ENCODE assay signal across 10 mouse cellular contexts in the genomic region with DNA sequence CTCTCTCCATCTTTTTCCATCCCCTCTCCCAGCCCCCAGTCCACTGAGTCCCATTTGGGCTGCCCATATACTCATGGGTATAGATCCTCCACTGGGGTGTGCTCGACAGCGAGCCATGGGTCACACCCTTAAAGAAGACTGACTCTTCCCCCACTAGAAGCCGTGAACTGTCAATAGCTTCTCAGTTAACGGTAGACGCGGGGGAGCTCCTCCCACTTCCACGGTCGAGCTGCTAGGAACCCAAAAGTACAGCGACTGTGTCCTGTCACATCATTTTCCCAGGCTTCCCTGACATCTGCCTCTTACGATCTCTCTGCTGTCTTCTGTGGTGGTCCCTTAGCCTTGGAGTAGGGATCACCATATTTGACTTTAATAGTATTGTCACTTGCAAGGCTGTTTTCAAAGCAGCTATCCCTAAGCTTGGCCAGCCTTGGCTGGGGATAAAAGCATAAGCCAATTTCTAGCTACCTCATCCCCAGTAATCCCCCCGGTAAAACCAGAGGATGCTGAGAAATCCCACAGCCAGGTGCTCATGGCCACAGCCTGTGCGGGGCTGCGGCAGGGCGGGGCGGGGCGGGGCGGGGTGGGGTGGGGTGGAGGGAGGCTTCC.
DNase-seq lines count a peak whose midpoint lies in the region; ATAC-seq and TF ChIP-seq lines count a peak whose summit lies in the region.
"Had no signal": no experiment of that assay in that cellular context is flagged by ENCODE, and none has a peak within 500 bp of the region (broad histone marks: within the 10 kb centered on the region; RNA-seq: fewer than 3 reads in every experiment).

No protein-coding gene starts in this region.

- DNase-seq in intestine, embryonic 14.5 days (ENCODE audit: low spot score): no peak
- DNase-seq in ES-E14 (ENCODE audit: low read depth, low spot score): no peak
- no peak for DNase-seq in layer of hippocampus, adult 9-11 months
- no peak for DNase-seq in left cerebral cortex, adult 2 months (ENCODE audit: extremely low spot score in 1 of 2, low spot score in 2 of 2)
- no peak for DNase-seq in cerebellum, adult 11 months
- DNase-seq: cerebellum, adult 18-20 months; gastrocnemius, adult 2 months had no signal

- intact Hi-C loops in left cerebral cortex, adult 2 months (cut with DNase I): no loop called here

- peak overlapping the region; percentile 26 for H3K4me2 ChIP-seq in intestine, embryonic 14.5 days (ENCODE audit: low read length)
- no peak overlapping the region for H3K4me2 ChIP-seq in intestine, embryonic 16.5 days (ENCODE audit: low read depth, low read length)
- H3K4me2 ChIP-seq in hindbrain, embryonic 16.5 days (ENCODE audit: low read length): peak overlapping the region; percentile 31

- H3K9ac ChIP-seq in intestine, embryonic 14.5 days (ENCODE audit: low read length): no peak overlapping the region
- no peak overlapping the region for H3K9ac ChIP-seq in intestine, embryonic 16.5 days (ENCODE audit: low read depth, low read length)
- H3K9ac ChIP-seq in ES-E14 (ENCODE audit: insufficient read depth, low read depth, low read length, poor library complexity, severe bottlenecking): no peak overlapping the region
- H3K9ac ChIP-seq in hindbrain, embryonic 16.5 days (ENCODE audit: low read depth, low read length): no peak overlapping the region

- in situ Hi-C loops in ES-E14 (cut with MboI; ENCODE audit: low sequenced_read_pairs in 2 of 2, unreplicated experiment in 2 of 2): no loop called here

- H3K27me3 ChIP-seq in intestine, embryonic 14.5 days (replicated peaks; ENCODE audit: control insufficient read depth, insufficient read depth, low read length): no peaks in the 10 kb centered on the region
- no peaks in the 10 kb centered on the region for H3K27me3 ChIP-seq in intestine, embryonic 16.5 days (replicated peaks; ENCODE audit: control insufficient read depth, insufficient read depth, low read length)
- no peaks in the 10 kb centered on the region for H3K27me3 ChIP-seq in hindbrain, embryonic 16.5 days (replicated peaks; ENCODE audit: control insufficient read depth, insufficient read depth, low read length)

- no peaks in the 10 kb centered on the region for H3K9me3 ChIP-seq in intestine, embryonic 14.5 days (ENCODE audit: control insufficient read depth, low read length)
- no peaks in the 10 kb centered on the region for H3K9me3 ChIP-seq in intestine, embryonic 16.5 days (ENCODE audit: control insufficient read depth, low read length)
- H3K9me3 ChIP-seq in ES-E14 (ENCODE audit: control insufficient read depth, insufficient read depth, low read depth, low read length): no peaks in the 10 kb centered on the region
- H3K9me3 ChIP-seq in hindbrain, embryonic 16.5 days (ENCODE audit: control insufficient read depth, low read length): no peaks in the 10 kb centered on the region

- H3K4me3 ChIP-seq in intestine, embryonic 14.5 days (ENCODE audit: low read depth, low read length): no peak overlapping the region
- H3K4me3 ChIP-seq in intestine, embryonic 16.5 days (ENCODE audit: low read length): no peak overlapping the region
- peak overlapping the region; percentile 26 to 48; a peak in 3 of 4 replicates for H3K4me3 ChIP-seq in ES-E14 (ENCODE audit: insufficient read depth in 1 of 2, low read depth in 1 of 2, low read length in 2 of 2, poor library complexity in 1 of 2, severe bottlenecking in 1 of 2)
- H3K4me3 ChIP-seq in hindbrain, embryonic 16.5 days (ENCODE audit: low read length): no peak overlapping the region
- H3K4me3 ChIP-seq in left cerebral cortex, adult 2 months: no peak overlapping the region
- H3K4me3 ChIP-seq: gastrocnemius, adult 2 months had no signal

- TF ChIP-seq CTCF in left cerebral cortex, adult 2 months (IDR thresholded peaks at IDR 0.05): no peak

- H3K4me1 ChIP-seq in intestine, embryonic 14.5 days (replicated peaks; ENCODE audit: control insufficient read depth, insufficient read depth, low read length): no peaks in the 10 kb centered on the region
- H3K4me1 ChIP-seq in intestine, embryonic 16.5 days (ENCODE audit: control insufficient read depth, insufficient read depth, low read length): no peaks in the 10 kb centered on the region
- peaks cover 3 to 9% of the 10 kb centered on the region in 2 experiments; a peak in 3 of 4 replicates for H3K4me1 ChIP-seq in ES-E14 (ENCODE audit: control insufficient read depth in 2 of 2, insufficient read depth in 2 of 2, low read length in 2 of 2, poor library complexity in 1 of 2)
- no peaks in the 10 kb centered on the region for H3K4me1 ChIP-seq in hindbrain, embryonic 16.5 days (ENCODE audit: control insufficient read depth, insufficient read depth, low read depth, low read length)

- H3K27ac ChIP-seq in intestine, embryonic 14.5 days (ENCODE audit: low read depth): no peak overlapping the region
- H3K27ac ChIP-seq in intestine, embryonic 16.5 days (ENCODE audit: low read length): no peak overlapping the region
- H3K27ac ChIP-seq in ES-E14 (ENCODE audit: insufficient read depth, low read depth, low read length, poor library complexity, severe bottlenecking): no peak overlapping the region
- no peak overlapping the region for H3K27ac ChIP-seq in hindbrain, embryonic 16.5 days (ENCODE audit: low read depth, low read length)
- H3K27ac ChIP-seq in left cerebral cortex, adult 2 months: no peak overlapping the region
- H3K27ac ChIP-seq: gastrocnemius, adult 2 months had no signal

- 29% methylated on average over 17 of the region's 17 CpGs for WGBS in intestine, embryonic 14.5 days
- 41% methylated on average over 17 of the region's 17 CpGs for WGBS in intestine, embryonic 16.5 days
- whole genome bisulfite sequencing in hindbrain, embryonic 16.5 days: 43% methylated on average over 17 of the region's 17 CpGs

- H3K36me3 ChIP-seq in intestine, embryonic 14.5 days (ENCODE audit: control insufficient read depth, insufficient read depth, low read length): no peaks in the 10 kb centered on the region
- H3K36me3 ChIP-seq in intestine, embryonic 16.5 days (ENCODE audit: control insufficient read depth, insufficient read depth, low read length): no peaks in the 10 kb centered on the region
- H3K36me3 ChIP-seq in ES-E14 (ENCODE audit: control insufficient read depth, insufficient read depth, low read length, poor library complexity, severe bottlenecking): no peaks in the 10 kb centered on the region
- no peaks in the 10 kb centered on the region for H3K36me3 ChIP-seq in hindbrain, embryonic 16.5 days (ENCODE audit: control insufficient read depth, insufficient read depth, low read length)

- no peak for ATAC-seq in intestine, embryonic 14.5 days (replicated peaks; ENCODE audit: low FRiP score, low TSS enrichment, low read depth)
- no peak for ATAC-seq in intestine, embryonic 16.5 days
- no peak for ATAC-seq in hindbrain, embryonic 16.5 days
- ATAC-seq in neutrophil, adult 5-6 weeks (ENCODE audit: extremely low read depth, insufficient number of reproducible peaks, low FRiP score, poor library complexity, severe bottlenecking): peak; percentile 64

TF ChIP-seq in ES-E14, 5 proteins besides CTCF, POLR2A, EP300 and RAD21:
- TF ChIP-seq ZNF384 (IDR thresholded peaks at IDR 0.05; ENCODE audit: low read depth, low read length) (no peak), CHD2 (IDR thresholded peaks at IDR 0.05; ENCODE audit: low read depth, low read length) (no peak), ZC3H11A (IDR thresholded peaks at IDR 0.05; ENCODE audit: borderline replicate concordance, low read depth, low read length) (no peak), HCFC1 (IDR thresholded peaks at IDR 0.05; ENCODE audit: borderline replicate concordance, insufficient read depth, low read length) (no peak), MAFK (IDR thresholded peaks at IDR 0.05; ENCODE audit: insufficient read depth, low read depth, low read length) (no peak)
TF ChIP-seq in ES-E14: peak in this region for 0.

Comparison
In these comparisons a context has a peak if more than half of its experiments do, and no peak if none do; other contexts are left out.
1. H3K4me3 ChIP-seq: peak in ES-E14 (2 of 2); none in intestine, embryonic 14.5 days (single experiment), intestine, embryonic 16.5 days (single experiment), hindbrain, embryonic 16.5 days (single experiment) and left cerebral cortex, adult 2 months (single experiment).